In genomic region chr17:86937497-86938155, GRCm38 (mm10) we compare ENCODE assay signal across 8 mouse cellular contexts. TPM values are rescaled to one million over a fixed set of nuclear protein-coding genes. Genes with fewer than 3 reads are reported as not detected.
A peak's percentile ranks its signal among the peaks of the same experiment; 100 is the strongest.
DNase-seq lines count a peak whose midpoint lies in the region; ATAC-seq and TF ChIP-seq lines count a peak whose summit lies in the region.

No protein-coding gene starts in this region.

- TF ChIP-seq POLR2A in cortical plate, adult 2 months (IDR thresholded peaks at IDR 0.05; ENCODE audit: extremely low read depth, insufficient read depth, low read length) = no peak

- peak; percentile 80 for DNase-seq in gastrocnemius, postnatal 25 days
- DNase-seq in left cerebral cortex, adult 8-10 months (ENCODE audit: low spot score in 2 of 2) = peak; percentile 57 to 71
- peak; percentile 79 for DNase-seq in right cerebral cortex, adult 18-20 months
- peak; percentile 70 for DNase-seq in yolk sac, embryonic 10.5 days (ENCODE audit: low spot score)

- H3K27ac ChIP-seq in cortical plate, adult 2 months (ENCODE audit: insufficient read depth, low read length) = peak overlapping the region; percentile 74

- H3K4me3 ChIP-seq in cortical plate, adult 2 months (ENCODE audit: insufficient read depth, low read length) = peak overlapping the region; percentile 40

- TF ChIP-seq CTCF in cortical plate, adult 2 months (IDR thresholded peaks at IDR 0.05; ENCODE audit: extremely low read depth, insufficient read depth, low read length) = no peak

- H3K4me1 ChIP-seq in cortical plate, adult 2 months (ENCODE audit: control insufficient read depth, insufficient read depth, low read length) = peaks cover 3% of the 10 kb centered on the region; the same call in 1 of the 2 replicates

- peak; percentile 75 for ATAC-seq in activated CD4-positive, CD25-positive, alpha-beta regulatory T cell, adult 4 months
- ATAC-seq in inflammation-experienced regulatory T-cells, adult 6 months = peak; percentile 52
- peak; percentile 78 for ATAC-seq in megakaryocyte, adult 5-6 weeks (ENCODE audit: poor library complexity, severe bottlenecking)

RNA-seq across cellular contexts. Expression of gene Atp6v1e2, which starts 10.1 kb away (rescaled TPM):
- not detected for polyA plus RNA-seq in activated CD4-positive, CD25-positive, alpha-beta regulatory T cell, adult 4 months (2017; shearing (Covaris generic))
- not detected in 2 replicates for polyA plus RNA-seq in cortical plate, adult 2 months (2012; rRNA removed)
- not detected for total RNA-seq in gastrocnemius, postnatal 25 days (2021)
- polyA plus RNA-seq in inflammation-experienced regulatory T-cells, adult 6 months (2017; shearing (Covaris generic)) = not detected
- total RNA-seq in left cerebral cortex, adult 8-10 months (2022) = not detected
- total RNA-seq in megakaryocyte, adult 5-6 weeks (2015) = not detected in 2 replicates
- total RNA-seq in megakaryocyte, adult 5-6 weeks (2017) = not detected in 2 replicates

RNA-seq across cellular contexts. Expression of gene Tmem247, which starts 20.5 kb away (rescaled TPM):
- not detected for polyA plus RNA-seq in activated CD4-positive, CD25-positive, alpha-beta regulatory T cell, adult 4 months (2017; shearing (Covaris generic))
- polyA plus RNA-seq in cortical plate, adult 2 months (2012; rRNA removed) = not detected in 2 replicates
- total RNA-seq in gastrocnemius, postnatal 25 days (2021) = not detected
- polyA plus RNA-seq in inflammation-experienced regulatory T-cells, adult 6 months (2017; shearing (Covaris generic)) = not detected
- total RNA-seq in left cerebral cortex, adult 8-10 months (2022) = not detected
- not detected in 2 replicates for total RNA-seq in megakaryocyte, adult 5-6 weeks (2015)
- not detected in 2 replicates for total RNA-seq in megakaryocyte, adult 5-6 weeks (2017)

RNA-seq across cellular contexts. Expression of gene Rhoq, which starts 25.3 kb away (rescaled TPM):
- 1 to 10 TPM; 3.3 to 3.8 TPM for polyA plus RNA-seq in activated CD4-positive, CD25-positive, alpha-beta regulatory T cell, adult 4 months (2017; shearing (Covaris generic))
- polyA plus RNA-seq in cortical plate, adult 2 months (2012; rRNA removed) = 26.5 and 26.8 TPM in 2 replicates
- total RNA-seq in gastrocnemius, postnatal 25 days (2021) = 100 to 1,000 TPM; 197 to 201 TPM
- 1 to 10 TPM; 3.0 to 4.8 (median 3.8) TPM for polyA plus RNA-seq in inflammation-experienced regulatory T-cells, adult 6 months (2017; shearing (Covaris generic))
- total RNA-seq in left cerebral cortex, adult 8-10 months (2022) = 10 to 100 TPM; 31.8 to 39.5 (median 36.6) TPM
- 16.5 and 25.2 TPM in 2 replicates for total RNA-seq in megakaryocyte, adult 5-6 weeks (2015)
- 16.5 and 17.8 TPM in 2 replicates for total RNA-seq in megakaryocyte, adult 5-6 weeks (2017)

Comparison
In these comparisons a context has a peak if more than half of its experiments do, and no peak if none do; other contexts are left out.
1. Peak in every context shown above with its lines: DNase-seq, ATAC-seq, H3K4me3 ChIP-seq and H3K27ac ChIP-seq.
2. RNA of gene Rhoq, which starts 25.3 kb away (total RNA-seq): 197 to 201 TPM in gastrocnemius, postnatal 25 days; 31.8 to 39.5 TPM in left cerebral cortex, adult 8-10 months and 16.5 to 25.2 TPM in megakaryocyte, adult 5-6 weeks; every median in the first group is over 4 times any median in the second.